16 mouse cellular contexts compared by ENCODE assay signal in the genomic region with DNA sequence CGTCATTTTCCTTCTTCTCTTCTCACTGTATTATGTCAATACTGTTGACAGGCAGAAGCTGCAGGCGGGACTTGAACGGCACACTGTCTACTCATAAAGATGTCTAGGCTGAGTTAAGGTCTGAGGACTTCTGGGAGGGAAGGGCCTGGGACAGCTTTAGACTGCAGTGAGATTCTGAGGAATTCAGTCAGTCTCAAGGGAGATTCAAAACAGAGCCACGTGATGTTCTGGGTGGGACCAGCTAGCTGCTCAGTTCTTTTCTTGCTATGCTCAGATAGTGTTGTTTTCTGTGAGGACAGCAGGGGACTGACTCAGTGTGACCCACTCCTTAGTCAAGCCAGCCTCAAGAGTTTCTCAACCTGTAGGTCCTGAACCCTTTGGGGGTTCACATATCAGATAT. TPM values are rescaled to one million over a fixed set of nuclear protein-coding genes. Genes with fewer than 3 reads are reported as not detected.
A peak's percentile ranks its signal among the peaks of the same experiment; 100 is the strongest.
DNase-seq lines count a peak whose midpoint lies in the region; ATAC-seq and TF ChIP-seq lines count a peak whose summit lies in the region.
"Had no signal": no experiment of that assay in that cellular context is flagged by ENCODE, and none has a peak within 500 bp of the region (broad histone marks: within the 10 kb centered on the region; RNA-seq: fewer than 3 reads in every experiment).

No protein-coding gene starts in this region.

- H3K36me3 ChIP-seq in heart, adult 2 months (ENCODE audit: control insufficient read depth, insufficient read depth, low read length): no peaks in the 10 kb centered on the region
- no peaks in the 10 kb centered on the region for H3K36me3 ChIP-seq in heart, embryonic 10.5 days
- H3K36me3 ChIP-seq in C2C12 (ENCODE audit: control insufficient read depth, insufficient read depth): no peaks in the 10 kb centered on the region
- H3K36me3 ChIP-seq in kidney, embryonic 15.5 days: no peaks in the 10 kb centered on the region
- no peaks in the 10 kb centered on the region for H3K36me3 ChIP-seq in forebrain, postnatal 0 days (ENCODE audit: insufficient read depth)
- H3K36me3 ChIP-seq: hindbrain, embryonic 10.5 days; midbrain, embryonic 13.5 days; stomach, embryonic 15.5 days had no signal

- H3K9ac ChIP-seq in heart, adult 2 months (ENCODE audit: low read depth, low read length): no peak overlapping the region
- H3K9ac ChIP-seq in kidney, embryonic 15.5 days: no peak overlapping the region
- no peak overlapping the region for H3K9ac ChIP-seq in forebrain, postnatal 0 days
- H3K9ac ChIP-seq: midbrain, embryonic 13.5 days; stomach, embryonic 15.5 days had no signal

- H3K27ac ChIP-seq in heart, adult 2 months: peak overlapping the region; percentile 57
- no peak overlapping the region; the same call in 1 of the 2 replicates for H3K27ac ChIP-seq in heart, embryonic 10.5 days
- peak overlapping the region; percentile 14; the same call in 1 of the 2 replicates for H3K27ac ChIP-seq in kidney, embryonic 15.5 days
- no peak overlapping the region for H3K27ac ChIP-seq in forebrain, postnatal 0 days (ENCODE audit: low read depth, low read length)
- H3K27ac ChIP-seq: hindbrain, embryonic 10.5 days; midbrain, embryonic 13.5 days; stomach, embryonic 15.5 days had no signal

- peak; percentile 36 to 66 for DNase-seq in heart, adult 2 months
- DNase-seq in heart, embryonic 10.5 days (ENCODE audit: low spot score): no peak
- DNase-seq in heart, adult 9 months (ENCODE audit: low spot score in 2 of 2): peak; percentile 75
- no peak for DNase-seq in testis, postnatal 10 days (ENCODE audit: low spot score)
- no peak for DNase-seq in forebrain, postnatal 0 days
- DNase-seq: adrenal gland, postnatal 14 days; left cerebral cortex, postnatal 4 days; right cerebral cortex, postnatal 4 days; thymus, postnatal 4 days had no signal

- no peak for TF ChIP-seq EP300 in heart, adult 2 months (IDR thresholded peaks at IDR 0.05; ENCODE audit: insufficient read depth, low read depth, low read length)

- H3K79me2 ChIP-seq in heart, adult 2 months (replicated peaks; ENCODE audit: control insufficient read depth, insufficient read depth, low read length): no peaks in the 10 kb centered on the region
- no peaks in the 10 kb centered on the region for H3K79me2 ChIP-seq in C2C12 (ENCODE audit: control insufficient read depth, insufficient read depth)

- TF ChIP-seq POLR2A in heart, adult 2 months (IDR thresholded peaks at IDR 0.05; ENCODE audit: insufficient read depth, low read depth, low read length): no peak; the same call in 1 of the 2 replicates

- no peaks in the 10 kb centered on the region for H3K27me3 ChIP-seq in heart, adult 2 months (ENCODE audit: control insufficient read depth, insufficient read depth, low read length)
- no peaks in the 10 kb centered on the region for H3K27me3 ChIP-seq in heart, embryonic 10.5 days (ENCODE audit: insufficient read depth, poor library complexity, severe bottlenecking)
- H3K27me3 ChIP-seq in C2C12 (ENCODE audit: control insufficient read depth, insufficient read depth, insufficient read length): no peaks in the 10 kb centered on the region
- H3K27me3 ChIP-seq in kidney, embryonic 15.5 days: no peaks in the 10 kb centered on the region
- H3K27me3 ChIP-seq in forebrain, postnatal 0 days (ENCODE audit: insufficient read depth, low read length): no peaks in the 10 kb centered on the region
- H3K27me3 ChIP-seq: midbrain, embryonic 13.5 days; stomach, embryonic 15.5 days had no signal

- H3K4me1 ChIP-seq in heart, adult 2 months (ENCODE audit: control insufficient read depth, insufficient read depth, low read length): peaks cover 4% of the 10 kb centered on the region
- peaks cover 3% of the 10 kb centered on the region; the same call in 1 of the 2 replicates for H3K4me1 ChIP-seq in heart, embryonic 10.5 days
- H3K4me1 ChIP-seq in kidney, embryonic 15.5 days: peaks cover 25% of the 10 kb centered on the region
- H3K4me1 ChIP-seq in forebrain, postnatal 0 days (ENCODE audit: insufficient read depth): no peaks in the 10 kb centered on the region
- H3K4me1 ChIP-seq: hindbrain, embryonic 10.5 days; midbrain, embryonic 13.5 days; stomach, embryonic 15.5 days had no signal

- H3K4me2 ChIP-seq in kidney, embryonic 15.5 days: no peak overlapping the region
- no peak overlapping the region for H3K4me2 ChIP-seq in forebrain, postnatal 0 days (ENCODE audit: low read depth)
- H3K4me2 ChIP-seq: midbrain, embryonic 13.5 days; stomach, embryonic 15.5 days had no signal

- no peak overlapping the region for H3ac ChIP-seq in C2C12 (ENCODE audit: control insufficient read depth, insufficient read length, low read depth)

- peak; percentile 85 for ATAC-seq in kidney, embryonic 15.5 days (replicated peaks; ENCODE audit: low FRiP score)
- ATAC-seq in erythroblast, adult 5-6 weeks (replicated peaks; ENCODE audit: low FRiP score, poor library complexity, severe bottlenecking): no peak
- no peak for ATAC-seq in forebrain, postnatal 0 days
- ATAC-seq: midbrain, embryonic 13.5 days had no signal

- no peak overlapping the region for H3K4me3 ChIP-seq in heart, adult 2 months
- H3K4me3 ChIP-seq in heart, embryonic 10.5 days: no peak overlapping the region
- H3K4me3 ChIP-seq in C2C12 (ENCODE audit: insufficient read depth, poor library complexity, severe bottlenecking): no peak overlapping the region
- no peak overlapping the region for H3K4me3 ChIP-seq in kidney, embryonic 15.5 days (replicated peaks)
- H3K4me3 ChIP-seq in forebrain, postnatal 0 days (ENCODE audit: low read depth, low read length): no peak overlapping the region
- H3K4me3 ChIP-seq: erythroblast, embryonic 14.5 days; hindbrain, embryonic 10.5 days; midbrain, embryonic 13.5 days; stomach, embryonic 15.5 days had no signal

- TF ChIP-seq CTCF in heart, adult 2 months (IDR thresholded peaks at IDR 0.05): 0 out of 2 replicates have a peak, but pooled peaks have one; percentile 20
- no peak for TF ChIP-seq CTCF in C2C12 (IDR thresholded peaks at IDR 0.05; ENCODE audit: control insufficient read depth, insufficient read depth, insufficient read length)
- no peak for TF ChIP-seq CTCF in forebrain, postnatal 0 days (IDR thresholded peaks at IDR 0.05; ENCODE audit: low read depth)

- H3K79me3 ChIP-seq in C2C12 (ENCODE audit: low read depth): no peaks in the 10 kb centered on the region

- 43% methylated on average over 4 of the region's 4 CpGs for whole genome bisulfite sequencing in heart, adult 2 months
- WGBS in heart, embryonic 10.5 days: 46% methylated on average over 4 of the region's 4 CpGs
- 33% methylated on average over 4 of the region's 4 CpGs for WGBS in kidney, embryonic 15.5 days
- 74% methylated on average over 4 of the region's 4 CpGs for WGBS in forebrain, postnatal 0 days

- intact Hi-C loops in heart, adult 2 months (cut with DNase I): no loop called here

- H3K9me3 ChIP-seq in heart, embryonic 10.5 days: no peaks in the 10 kb centered on the region
- H3K9me3 ChIP-seq in kidney, embryonic 15.5 days (replicated peaks): no peaks in the 10 kb centered on the region
- H3K9me3 ChIP-seq in forebrain, postnatal 0 days (ENCODE audit: low read length): no peaks in the 10 kb centered on the region
- H3K9me3 ChIP-seq: hindbrain, embryonic 10.5 days; midbrain, embryonic 13.5 days; stomach, embryonic 15.5 days had no signal

TF ChIP-seq in C2C12, 6 proteins besides CTCF, POLR2A, EP300 and RAD21:
- TF ChIP-seq USF1 (IDR thresholded peaks at IDR 0.05; ENCODE audit: low read depth) (peak; percentile 25), MAX (IDR thresholded peaks at IDR 0.05) (no peak)

RNA-seq across cellular contexts. Expression of a gene that starts 49.7 kb away (rescaled TPM):
- 10 to 100 TPM; 22.1 to 32.8 TPM for total RNA-seq in heart, adult 2 months (2021)
- 10.0 and 15.9 TPM in 2 replicates for polyA plus RNA-seq in heart, adult 2 months (2012; rRNA removed)
- polyA plus RNA-seq in heart, embryonic 10.5 days (2016; fragmentation: Nextera tagmentation; extraction: Ambion mirVana): 2.5 and 2.7 TPM in 2 replicates
- polyA plus RNA-seq in C2C12 (2012; fragmentation: generic; extraction: Trizol): 1.9 TPM
- polyA plus RNA-seq in kidney, embryonic 15.5 days (2015; fragmentation: Nextera tagmentation; extraction: Ambion mirVana): 5.1 and 5.7 TPM in 2 replicates
- 0.38 and 2.1 TPM in 2 replicates for total RNA-seq in erythroblast, adult 5-6 weeks (2015; ENCODE audit: low replicate concordance)
- 1.3 and 1.6 TPM in 2 replicates for total RNA-seq in erythroblast, adult 5-6 weeks (2017; ENCODE audit: low replicate concordance)
- total RNA-seq in forebrain, postnatal 0 days (2014; rRNA removed): 24.8 and 33.3 TPM in 2 replicates
- polyA plus RNA-seq in forebrain, postnatal 0 days (2015; fragmentation: Nextera tagmentation; extraction: Ambion mirVana): 2.2 and 3.6 TPM in 2 replicates

Comparison
In these comparisons a context has a peak if more than half of its experiments do, and no peak if none do; other contexts are left out.
1. DNase-seq: peak in heart, adult 2 months (2 of 2) and heart, adult 9 months (2 of 2); none in heart, embryonic 10.5 days (single experiment), testis, postnatal 10 days (single experiment) and forebrain, postnatal 0 days (single experiment).
2. H3K27ac ChIP-seq: peak in heart, adult 2 months (single experiment) and kidney, embryonic 15.5 days (single experiment); none in heart, embryonic 10.5 days (single experiment) and forebrain, postnatal 0 days (single experiment).